Mouse (Mus musculus) embryonic fibroblast, embryonic 13.5 days (primary cell): Measurements from ENCODE around the gene Gstm4. TPM values are rescaled to one million over a fixed set of nuclear protein-coding genes. Genes with fewer than 3 reads are reported as not detected.
A peak's percentile ranks its signal among the peaks of the same experiment; 100 is the strongest.

Source experiments
- H3K27ac ChIP-seq: 2 replicates; pipeline ENCODE4 v1.5.1; 2012; ENCODE audit warnings: low read length, control low read depth, inconsistent platforms; ENCODE audit not compliant: insufficient read depth
- H3K4me1 ChIP-seq: 2 replicates; pipeline ENCODE4 v1.6.1; 2011; ENCODE audit warnings: low read length; ENCODE audit not compliant: control insufficient read depth, insufficient read depth
- H3K4me3 ChIP-seq: 2 replicates; pipeline ENCODE4 v1.5.1; 2011; ENCODE audit warnings: mild to moderate bottlenecking, control low read depth, low read length; ENCODE audit not compliant: insufficient read depth
- CTCF ChIP-seq: IDR thresholded peaks from 2 replicates; pipeline ENCODE4 v1.5.1; 2011; ENCODE audit warnings: mild to moderate bottlenecking, control low read depth, low read length, moderate library complexity, borderline replicate concordance; ENCODE audit not compliant: insufficient read depth
- POLR2A ChIP-seq: IDR thresholded peaks from 2 replicates; pipeline ENCODE4 v1.6.1; 2011; ENCODE audit warnings: low read depth, mild to moderate bottlenecking, control low read depth, low read length, moderate library complexity
- polyA plus RNA-seq: library from polyadenylated mRNA; stranded (reverse); fragments of >200 nt; gene quantifications from 2 replicates; pipeline ENCODE4 v1.2.4, GENCODE M21; 2011; ENCODE audit warnings: low read depth; ENCODE audit not compliant: missing spikeins, insufficient read length

Gene Gstm4
- 11.1 and 11.5 TPM in 2 replicates for polyA plus RNA-seq

GRCm38 (mm10) chr3:108044394-108045140, at the start of gene Gstm4:
TSS of gene Gstm4 (minus strand) at chr3:108044894.
- peak within 1 kb of the TSS; percentile 46 for H3K4me3 ChIP-seq
- no peak within 1 kb of the TSS for H3K27ac ChIP-seq
- TF ChIP-seq POLR2A: peak; percentile 80
- TF ChIP-seq CTCF: no peak
- no peaks in the 10 kb centered on the region for H3K4me1 ChIP-seq

- TF ChIP-seq CTCF: no peak
- no peak for TF ChIP-seq POLR2A
- H3K4me1 ChIP-seq: peaks cover 13% of the 10 kb centered on the region
Observed at GRCm38 (mm10) chr3:108094146-108094545, 49.5 kb upstream of the Gstm4 start.

GRCm38 (mm10) chr3:108093306-108093705, 48.6 kb upstream of the Gstm4 start:
- Histone ChIP-seq H3K27ac (no peak overlapping the region), H3K4me1 (peaks cover 17% of the 10 kb centered on the region), H3K4me3 (no peak overlapping the region)
- no peak for TF ChIP-seq POLR2A

More at GRCm38 (mm10) chr3:108094146-108094545, 49.5 kb upstream of the Gstm4 start:
- Histone ChIP-seq H3K27ac (no peak overlapping the region), H3K4me3 (no peak overlapping the region)

- Histone ChIP-seq H3K27ac (no peak within 1 kb of the TSS), H3K4me3 (no peak within 1 kb of the TSS), H3K4me1 (peaks cover 17% of the 10 kb centered on the region)
- no peak for TF ChIP-seq POLR2A
Observed at GRCm38 (mm10) chr3:108092536-108093115, 47.9 kb upstream of the Gstm4 start, which contains the start of gene Gnat2. TSS of gene Gnat2 (plus strand) at chr3:108092789.

- H3K4me3 ChIP-seq: no peak overlapping the region
- H3K27ac ChIP-seq: no peak overlapping the region
- TF ChIP-seq CTCF: no peak
- no peak for TF ChIP-seq POLR2A
- H3K4me1 ChIP-seq: peaks cover 19% of the 10 kb centered on the region
Observed at GRCm38 (mm10) chr3:108092030-108092429, 47.3 kb upstream of the Gstm4 start.

GRCm38 (mm10) chr3:108090561-108090960, 45.9 kb upstream of the Gstm4 start:
- no peak for TF ChIP-seq CTCF
- no peak for TF ChIP-seq POLR2A
- H3K4me3 ChIP-seq: no peak overlapping the region
- peak overlapping the region; percentile 88 for H3K27ac ChIP-seq
- peaks cover 12% of the 10 kb centered on the region for H3K4me1 ChIP-seq

GRCm38 (mm10) chr3:108089916-108090315, 45.2 kb upstream of the Gstm4 start:
- Histone ChIP-seq H3K27ac (peak overlapping the region; percentile 88), H3K4me3 (no peak overlapping the region)
- TF ChIP-seq CTCF: no peak
- TF ChIP-seq POLR2A: peak; percentile 30; the same call in 1 of the 2 replicates

GRCm38 (mm10) chr3:108088842-108089380, 44.2 kb upstream of the Gstm4 start:
- H3K4me1 ChIP-seq: peaks cover 15% of the 10 kb centered on the region
- H3K27ac ChIP-seq: peak overlapping the region; percentile 88
- H3K4me3 ChIP-seq: no peak overlapping the region
- TF ChIP-seq POLR2A: no peak; the same call in none of the 2 replicates
- no peak for TF ChIP-seq CTCF

More at GRCm38 (mm10) chr3:108089916-108090315, 45.2 kb upstream of the Gstm4 start:
- H3K4me1 ChIP-seq: peaks cover 12% of the 10 kb centered on the region

- peak overlapping the region; percentile 79; the same call in 1 of the 2 replicates for H3K4me3 ChIP-seq
- no peak for TF ChIP-seq CTCF
- TF ChIP-seq POLR2A: no peak
- peak overlapping the region; percentile 80 for H3K27ac ChIP-seq
- H3K4me1 ChIP-seq: peaks cover 19% of the 10 kb centered on the region
Observed at GRCm38 (mm10) chr3:108087329-108087728, 42.6 kb upstream of the Gstm4 start.
